Mouse (Mus musculus): ENCODE results near the gene Epha2. TPM values are rescaled to one million over a fixed set of nuclear protein-coding genes. Genes with fewer than 3 reads are reported as not detected.

Epha2 gene
- polyA plus RNA-seq, 1 experiment from 2014 or later = 3.1 TPM

GRCm38 (mm10) chr4:141348616-141349015, 47.6 kb downstream of the Epha2 start:
- H3K9me3 ChIP-seq (replicated peaks; ENCODE audit: control insufficient read depth, low read length) = no peaks in the 10 kb centered on the region
- ATAC-seq (replicated peaks; ENCODE audit: insufficient number of reproducible peaks, low FRiP score, low TSS enrichment) = no peak
- H3K36me3 ChIP-seq (ENCODE audit: control insufficient read depth, insufficient read depth, low read length) = no peaks in the 10 kb centered on the region
- no peak overlapping the region for H3K4me2 ChIP-seq
- H3K4me1 ChIP-seq (ENCODE audit: control insufficient read depth, insufficient read depth, low read length) = peaks cover 6% of the 10 kb centered on the region
- no peak overlapping the region for H3K9ac ChIP-seq (ENCODE audit: low read depth, low read length)
- 73% methylated on average over 11 of the region's 11 CpGs for WGBS (ENCODE audit: insufficient replicate concordance)
- no peak overlapping the region for H3K27ac ChIP-seq (ENCODE audit: low read depth, low read length)
- no peak overlapping the region for H3K4me3 ChIP-seq (ENCODE audit: low read depth, low read length)
- no peaks in the 10 kb centered on the region for H3K27me3 ChIP-seq (ENCODE audit: control insufficient read depth, insufficient read depth, low read length)

- 78% methylated on average over 12 of the region's 12 CpGs for WGBS (ENCODE audit: insufficient replicate concordance)
- Histone ChIP-seq H3K36me3 (ENCODE audit: control insufficient read depth, insufficient read depth, low read length) (no peaks in the 10 kb centered on the region), H3K4me2 (no peak overlapping the region), H3K4me3 (ENCODE audit: low read depth, low read length) (no peak overlapping the region), H3K9ac (ENCODE audit: low read depth, low read length) (no peak overlapping the region), H3K4me1 (ENCODE audit: control insufficient read depth, insufficient read depth, low read length) (peaks cover 6% of the 10 kb centered on the region), H3K9me3 (replicated peaks; ENCODE audit: control insufficient read depth, low read length) (no peaks in the 10 kb centered on the region), H3K27ac (ENCODE audit: low read depth, low read length) (no peak overlapping the region), H3K27me3 (ENCODE audit: control insufficient read depth, insufficient read depth, low read length) (no peaks in the 10 kb centered on the region)
- no peak for ATAC-seq (replicated peaks; ENCODE audit: insufficient number of reproducible peaks, low FRiP score, low TSS enrichment)
These were observed 49.0 kb downstream of the Epha2 start for GRCm38 (mm10) chr4:141350015-141350414.

- H3K36me3 ChIP-seq (ENCODE audit: control insufficient read depth, insufficient read depth, low read length) = no peaks in the 10 kb centered on the region
- WGBS (ENCODE audit: insufficient replicate concordance) = 59% methylated on average over 7 of the region's 7 CpGs
- H3K27ac ChIP-seq (ENCODE audit: low read depth, low read length) = no peak overlapping the region
These were observed 50.9 kb downstream of the Epha2 start for GRCm38 (mm10) chr4:141351972-141352371.

GRCm38 (mm10) chr4:141352986-141353385, 51.9 kb downstream of the Epha2 start:
- H3K36me3 ChIP-seq (ENCODE audit: control insufficient read depth, insufficient read depth, low read length) = no peaks in the 10 kb centered on the region
- WGBS (ENCODE audit: insufficient replicate concordance) = 79% methylated on average over 5 of the region's 5 CpGs
- H3K4me1 ChIP-seq (ENCODE audit: control insufficient read depth, insufficient read depth, low read length) = no peaks in the 10 kb centered on the region; the same call in none of the 2 replicates
- no peak overlapping the region for H3K4me2 ChIP-seq
- H3K27me3 ChIP-seq (ENCODE audit: control insufficient read depth, insufficient read depth, low read length) = no peaks in the 10 kb centered on the region
- no peak overlapping the region for H3K4me3 ChIP-seq (ENCODE audit: low read depth, low read length)
- no peak for ATAC-seq (replicated peaks; ENCODE audit: insufficient number of reproducible peaks, low FRiP score, low TSS enrichment)
- H3K9me3 ChIP-seq (replicated peaks; ENCODE audit: control insufficient read depth, low read length) = peaks cover 2% of the 10 kb centered on the region; the same call in 1 of the 2 replicates
- no peak overlapping the region for H3K9ac ChIP-seq (ENCODE audit: low read depth, low read length)
- no peak overlapping the region for H3K27ac ChIP-seq (ENCODE audit: low read depth, low read length)

More at GRCm38 (mm10) chr4:141351972-141352371, 50.9 kb downstream of the Epha2 start:
- H3K9ac ChIP-seq (ENCODE audit: low read depth, low read length) = no peak overlapping the region
- no peak overlapping the region for H3K4me3 ChIP-seq (ENCODE audit: low read depth, low read length)
- ATAC-seq (replicated peaks; ENCODE audit: insufficient number of reproducible peaks, low FRiP score, low TSS enrichment) = no peak
- no peaks in the 10 kb centered on the region for H3K9me3 ChIP-seq (replicated peaks; ENCODE audit: control insufficient read depth, low read length)
- H3K27me3 ChIP-seq (ENCODE audit: control insufficient read depth, insufficient read depth, low read length) = no peaks in the 10 kb centered on the region
- peaks cover 6% of the 10 kb centered on the region for H3K4me1 ChIP-seq (ENCODE audit: control insufficient read depth, insufficient read depth, low read length)
- no peak overlapping the region for H3K4me2 ChIP-seq

GRCm38 (mm10) chr4:141353868-141354267, 52.8 kb downstream of the Epha2 start:
- no peak for ATAC-seq (replicated peaks; ENCODE audit: insufficient number of reproducible peaks, low FRiP score, low TSS enrichment)
- 73% methylated on average over 8 of the region's 8 CpGs for WGBS (ENCODE audit: insufficient replicate concordance)
- Histone ChIP-seq H3K9ac (ENCODE audit: low read depth, low read length) (no peak overlapping the region), H3K4me1 (ENCODE audit: control insufficient read depth, insufficient read depth, low read length) (no peaks in the 10 kb centered on the region; the same call in none of the 2 replicates), H3K4me3 (ENCODE audit: low read depth, low read length) (no peak overlapping the region), H3K27ac (ENCODE audit: low read depth, low read length) (no peak overlapping the region), H3K36me3 (ENCODE audit: control insufficient read depth, insufficient read depth, low read length) (no peaks in the 10 kb centered on the region), H3K27me3 (ENCODE audit: control insufficient read depth, insufficient read depth, low read length) (no peaks in the 10 kb centered on the region), H3K9me3 (replicated peaks; ENCODE audit: control insufficient read depth, low read length) (peaks cover 3% of the 10 kb centered on the region; the same call in 1 of the 2 replicates), H3K4me2 (no peak overlapping the region)

- H3K4me2 ChIP-seq = no peak overlapping the region
- H3K9ac ChIP-seq (ENCODE audit: low read depth, low read length) = no peak overlapping the region
- no peak overlapping the region for H3K4me3 ChIP-seq (ENCODE audit: low read depth, low read length)
- H3K9me3 ChIP-seq (replicated peaks; ENCODE audit: control insufficient read depth, low read length) = peaks cover 3% of the 10 kb centered on the region; the same call in 1 of the 2 replicates
- no peak for ATAC-seq (replicated peaks; ENCODE audit: insufficient number of reproducible peaks, low FRiP score, low TSS enrichment)
- H3K27me3 ChIP-seq (ENCODE audit: control insufficient read depth, insufficient read depth, low read length) = peaks cover 3% of the 10 kb centered on the region; the same call in 1 of the 2 replicates
- no peak overlapping the region for H3K27ac ChIP-seq (ENCODE audit: low read depth, low read length)
- H3K4me1 ChIP-seq (ENCODE audit: control insufficient read depth, insufficient read depth, low read length) = peaks cover 10% of the 10 kb centered on the region
- H3K36me3 ChIP-seq (ENCODE audit: control insufficient read depth, insufficient read depth, low read length) = no peaks in the 10 kb centered on the region
These were observed 56.8 kb downstream of the Epha2 start for GRCm38 (mm10) chr4:141357811-141358210.

GRCm38 (mm10) chr4:141359222-141359621, 58.2 kb downstream of the Epha2 start:
- no peak for ATAC-seq (replicated peaks; ENCODE audit: insufficient number of reproducible peaks, low FRiP score, low TSS enrichment)
- no peak overlapping the region for H3K27ac ChIP-seq (ENCODE audit: low read depth, low read length)
- no peak overlapping the region for H3K4me2 ChIP-seq
- peaks cover 3% of the 10 kb centered on the region; the same call in 1 of the 2 replicates for H3K9me3 ChIP-seq (replicated peaks; ENCODE audit: control insufficient read depth, low read length)
- H3K4me3 ChIP-seq (ENCODE audit: low read depth, low read length) = no peak overlapping the region
- peaks cover 6% of the 10 kb centered on the region for H3K27me3 ChIP-seq (ENCODE audit: control insufficient read depth, insufficient read depth, low read length)
- no peaks in the 10 kb centered on the region for H3K36me3 ChIP-seq (ENCODE audit: control insufficient read depth, insufficient read depth, low read length)
- WGBS (ENCODE audit: insufficient replicate concordance) = 74% methylated on average over 6 of the region's 6 CpGs
- H3K4me1 ChIP-seq (ENCODE audit: control insufficient read depth, insufficient read depth, low read length) = peaks cover 10% of the 10 kb centered on the region
- no peak overlapping the region for H3K9ac ChIP-seq (ENCODE audit: low read depth, low read length)

GRCm38 (mm10) chr4:141360846-141361245, 59.8 kb downstream of the Epha2 start:
- 31% methylated on average over 7 of the region's 7 CpGs for WGBS (ENCODE audit: insufficient replicate concordance)
- peaks cover 22% of the 10 kb centered on the region for H3K27me3 ChIP-seq (ENCODE audit: control insufficient read depth, insufficient read depth, low read length)
- peaks cover 3% of the 10 kb centered on the region; the same call in 1 of the 2 replicates for H3K9me3 ChIP-seq (replicated peaks; ENCODE audit: control insufficient read depth, low read length)
- ATAC-seq (replicated peaks; ENCODE audit: insufficient number of reproducible peaks, low FRiP score, low TSS enrichment) = no peak
- no peak overlapping the region for H3K4me2 ChIP-seq
- H3K4me3 ChIP-seq (ENCODE audit: low read depth, low read length) = no peak overlapping the region
- H3K36me3 ChIP-seq (ENCODE audit: control insufficient read depth, insufficient read depth, low read length) = no peaks in the 10 kb centered on the region
- peaks cover 10% of the 10 kb centered on the region for H3K4me1 ChIP-seq (ENCODE audit: control insufficient read depth, insufficient read depth, low read length)
- no peak overlapping the region for H3K27ac ChIP-seq (ENCODE audit: low read depth, low read length)
- H3K9ac ChIP-seq (ENCODE audit: low read depth, low read length) = no peak overlapping the region

- no peak overlapping the region for H3K4me2 ChIP-seq
- H3K4me1 ChIP-seq (ENCODE audit: control insufficient read depth, insufficient read depth, low read length) = peaks cover 11% of the 10 kb centered on the region
- H3K4me3 ChIP-seq (ENCODE audit: low read depth, low read length) = no peak overlapping the region
- 27% methylated on average over 11 of the region's 11 CpGs for WGBS (ENCODE audit: insufficient replicate concordance)
- H3K27ac ChIP-seq (ENCODE audit: low read depth, low read length) = no peak overlapping the region
- H3K36me3 ChIP-seq (ENCODE audit: control insufficient read depth, insufficient read depth, low read length) = no peaks in the 10 kb centered on the region
- peaks cover 41% of the 10 kb centered on the region for H3K27me3 ChIP-seq (ENCODE audit: control insufficient read depth, insufficient read depth, low read length)
- H3K9ac ChIP-seq (ENCODE audit: low read depth, low read length) = no peak overlapping the region
- no peaks in the 10 kb centered on the region for H3K9me3 ChIP-seq (replicated peaks; ENCODE audit: control insufficient read depth, low read length)
- no peak for ATAC-seq (replicated peaks; ENCODE audit: insufficient number of reproducible peaks, low FRiP score, low TSS enrichment)
These were observed 62.0 kb downstream of the Epha2 start for GRCm38 (mm10) chr4:141362937-141363548.
